Mouse (Mus musculus) heart, postnatal 4 days (tissue): ENCODE results near the gene Cib3. TPM values are rescaled to one million over a fixed set of nuclear protein-coding genes. Genes with fewer than 3 reads are reported as not detected.
A peak's percentile ranks its signal among the peaks of the same experiment; 100 is the strongest.

Source experiments
- DNase-seq: peaks from one replicate; pipeline ENCODE4 v3.0.0; 2021
- total RNA-seq, 2 experiments: library from RNA; stranded (reverse); gene quantifications; 2 replicates each; pipeline ENCODE4 v1.2.3; 2021

Gene Cib3
- not detected for total RNA-seq

DNA sequence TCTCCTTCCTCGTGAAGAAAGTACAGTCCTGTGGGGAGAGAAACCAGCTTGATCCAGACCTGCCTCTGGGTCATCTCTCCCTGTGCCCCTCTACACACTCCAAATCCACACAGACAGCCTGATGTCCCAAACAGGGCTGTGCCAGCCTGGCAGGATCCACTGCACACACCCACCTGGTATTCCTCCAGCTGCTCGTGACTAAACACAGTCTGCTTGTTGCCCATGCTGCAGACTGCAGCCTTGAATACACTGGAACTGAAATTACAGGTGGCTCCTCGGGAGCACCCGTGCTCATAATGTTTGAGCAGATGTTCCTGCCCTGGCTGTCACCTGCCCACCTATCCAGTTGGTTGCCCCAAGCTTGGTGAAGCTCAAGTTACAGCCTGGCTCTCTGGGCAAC lies at the start of gene Cib3:
Gene Cib3, minus strand, starts transcription at position 87 of the 400 bp plus-strand sequence.
- DNase-seq, result no peak

DNA sequence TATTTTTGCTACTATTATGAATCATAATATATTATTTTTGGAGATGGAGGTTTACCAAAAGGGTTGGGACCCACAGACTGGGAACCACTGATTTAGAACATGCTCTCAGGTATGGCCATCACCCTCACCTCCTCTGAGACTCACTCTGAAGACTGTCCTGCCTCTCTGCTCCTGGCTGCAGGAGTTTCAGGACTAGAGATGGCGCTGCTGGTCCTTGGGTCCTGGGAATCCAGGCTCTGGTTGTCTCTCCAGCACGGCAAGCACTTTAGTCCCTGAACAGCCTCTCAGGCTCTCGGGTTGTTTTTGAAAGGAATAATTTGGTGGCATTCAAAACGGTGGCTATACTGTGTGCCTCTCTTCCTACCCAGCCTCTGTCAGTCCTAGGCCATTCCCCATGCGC lies 49.2 kb upstream of the Cib3 start:
- DNase-seq, result peak; percentile 62

GRCm38 (mm10) chr8:72261431-72261830 lies 48.8 kb upstream of the Cib3 start:
- no peak for DNase-seq

GRCm38 (mm10) chr8:72261019-72261418 lies 48.4 kb upstream of the Cib3 start:
- peak; percentile 73 for DNase-seq

DNA sequence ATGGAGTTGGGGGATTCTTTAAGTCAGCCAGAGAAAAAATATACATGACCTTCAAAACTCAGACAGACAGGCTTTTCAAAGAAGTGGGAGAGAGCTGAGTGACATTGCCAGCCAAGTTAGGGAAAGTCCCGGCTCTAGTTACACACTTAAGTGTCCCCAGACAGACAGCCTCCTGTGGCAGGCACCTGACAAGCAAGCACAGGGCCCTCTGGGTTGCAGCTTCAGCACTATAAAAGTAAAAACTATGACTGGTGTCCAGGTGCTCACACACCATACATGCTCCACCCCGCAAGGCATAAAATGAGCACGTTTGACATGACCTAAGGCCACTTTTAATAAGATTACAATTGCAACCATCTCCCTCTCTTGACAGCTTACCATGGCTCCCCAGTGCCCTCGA lies 47.9 kb upstream of the Cib3 start:
- DNase-seq, result no peak

- DNase-seq, result no peak
Measured at GRCm38 (mm10) chr8:72259862-72260261, 47.2 kb upstream of the Cib3 start.

DNA sequence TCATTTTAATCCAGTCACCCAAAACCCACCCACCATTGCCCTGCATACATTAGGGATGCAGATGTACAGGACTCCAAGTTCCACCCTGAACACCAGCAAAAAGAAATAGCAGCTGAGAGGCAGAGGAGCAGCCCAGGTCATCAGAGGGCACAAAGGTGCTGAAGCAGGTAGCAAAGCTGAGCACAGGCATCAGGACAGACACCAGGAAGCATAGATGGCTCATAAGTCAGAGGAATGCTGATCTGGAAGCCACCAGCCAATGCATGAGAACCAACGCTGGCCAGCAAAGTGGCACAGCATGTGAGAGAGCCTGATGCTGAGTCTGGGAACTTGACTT lies 45.2 kb upstream of the Cib3 start:
- no peak for DNase-seq

GRCm38 (mm10) chr8:72257171-72257901 lies 44.7 kb upstream of the Cib3 start:
- DNase-seq, result peak; percentile 72

DNA sequence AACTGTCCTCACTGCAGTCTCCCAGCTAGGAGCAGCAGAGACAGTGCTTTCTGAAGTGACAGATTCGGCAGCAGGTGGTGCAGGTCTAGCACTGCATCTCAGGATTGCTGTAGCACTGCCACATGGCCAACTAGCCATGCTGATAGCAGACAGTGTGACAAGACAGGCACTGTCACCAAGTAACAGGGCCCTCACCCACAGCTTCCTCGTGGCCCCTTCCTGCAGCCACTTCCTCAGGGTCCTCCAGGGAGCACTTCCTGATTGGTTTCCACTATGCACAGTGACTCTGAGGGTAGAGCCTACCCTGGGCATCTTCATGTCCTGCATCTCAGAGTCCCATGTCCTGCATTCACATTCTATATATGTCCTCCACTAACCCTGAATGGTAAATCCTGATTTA lies 32.0 kb upstream of the Cib3 start:
- no peak for DNase-seq

DNA sequence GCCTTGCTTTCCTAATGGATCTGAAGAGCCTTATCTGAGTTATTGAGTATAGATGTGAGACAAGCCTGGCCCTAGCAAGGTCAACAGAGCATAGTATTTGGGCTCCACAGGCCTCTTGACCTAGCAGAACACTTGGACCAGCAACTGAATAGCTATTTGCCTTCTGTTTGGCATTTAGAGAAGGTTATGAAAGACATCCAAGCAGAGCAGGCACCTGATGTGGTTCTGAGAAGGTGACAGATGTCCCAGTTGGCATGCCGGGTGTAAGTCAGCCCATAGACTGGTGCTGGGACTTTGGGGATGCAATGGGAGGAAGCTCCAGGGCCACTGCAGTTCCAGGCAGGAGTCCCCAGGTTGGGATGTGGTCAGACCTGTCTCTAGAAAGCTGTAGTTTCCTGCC lies 29.6 kb upstream of the Cib3 start:
- DNase-seq, result no peak

GRCm38 (mm10) chr8:72240951-72241350 lies 28.3 kb upstream of the Cib3 start:
- DNase-seq, result peak; percentile 28

DNA sequence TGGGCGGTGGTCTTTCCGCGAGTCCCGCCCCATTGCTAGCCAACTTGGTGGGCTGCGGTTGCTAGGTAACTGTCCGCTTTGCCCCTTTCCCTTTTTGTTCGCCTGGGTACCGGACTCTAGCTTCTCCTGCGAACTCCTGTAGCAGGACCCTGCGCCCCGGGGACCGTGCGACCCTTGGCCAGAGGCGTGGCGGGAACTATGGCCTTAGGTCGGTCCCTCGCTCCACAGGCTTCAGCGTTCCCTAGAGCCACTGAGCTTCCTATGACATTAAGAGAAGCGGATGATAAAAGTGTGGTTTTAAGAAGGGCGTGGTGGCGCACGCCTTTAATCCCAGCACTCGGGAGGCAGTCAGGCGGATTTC lies 27.7 kb upstream of the Cib3 start:
- no peak for DNase-seq

DNA sequence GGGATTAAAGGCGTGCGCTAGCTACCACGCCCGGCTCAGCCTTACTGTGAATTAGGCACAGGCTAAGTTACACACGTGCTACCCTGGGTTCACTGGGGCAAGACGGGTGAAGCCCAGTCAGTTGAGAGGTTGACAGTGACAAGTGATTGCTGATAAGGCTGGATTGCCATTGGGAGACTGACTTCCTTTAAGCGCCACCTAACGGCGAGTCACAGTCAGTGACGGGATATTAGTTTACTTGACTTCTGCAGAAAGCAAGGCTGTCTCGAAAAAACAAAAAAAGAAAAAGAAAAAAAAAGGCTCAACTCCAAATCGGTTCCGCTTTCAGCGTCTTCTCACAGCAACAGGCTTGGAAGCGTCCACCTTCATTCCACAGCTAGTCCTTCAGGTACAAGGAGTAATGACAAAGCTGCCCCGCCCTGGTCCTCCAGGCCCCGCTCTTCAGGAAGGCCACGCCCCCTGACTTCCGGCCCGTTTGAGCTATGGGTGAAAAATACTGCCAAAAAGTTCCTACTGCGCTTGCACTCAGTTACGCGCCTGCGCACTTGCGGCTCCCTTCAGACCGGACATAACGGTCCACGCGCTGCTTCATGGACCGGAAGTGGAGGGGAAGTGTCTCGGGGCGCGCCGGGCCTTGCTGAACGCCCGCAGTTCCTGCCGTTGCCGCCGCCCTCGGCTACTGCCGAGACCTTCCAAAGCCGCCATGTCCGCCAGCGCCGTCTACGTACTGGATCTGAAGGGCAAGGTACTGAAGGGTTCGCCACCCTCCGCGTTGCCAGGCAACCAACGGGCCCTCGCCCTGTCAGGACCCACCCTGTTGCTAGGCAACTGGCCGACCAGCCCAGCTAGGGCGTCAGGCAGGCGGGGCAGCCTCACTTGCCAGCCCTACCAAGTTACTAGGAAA lies 27.1 kb upstream of the Cib3 start, which contains the start of gene Ap1m1:
Gene Ap1m1, plus strand, starts transcription at position 520 of the 904 bp plus-strand sequence.
- DNase-seq, result peak; percentile 98

DNA sequence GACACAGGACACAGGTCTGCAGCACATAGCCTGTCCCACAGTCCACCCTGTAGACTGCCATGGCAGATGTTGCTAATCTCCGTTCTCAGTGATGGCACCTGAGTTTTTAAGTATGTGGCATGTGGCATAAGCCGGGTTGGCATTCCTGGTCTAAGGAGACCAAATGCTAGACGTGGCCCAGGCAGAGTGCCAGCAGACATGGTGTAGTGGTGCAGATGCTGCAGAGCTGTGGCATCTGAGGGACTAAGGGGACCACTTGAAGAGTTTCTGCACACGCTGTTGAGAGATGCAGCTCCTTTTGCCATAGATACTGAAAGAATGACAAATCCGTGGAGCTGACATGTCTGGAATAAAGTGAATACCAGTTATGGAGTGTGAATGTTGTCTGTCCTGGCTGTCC lies 10.0 kb upstream of the Cib3 start:
- DNase-seq, result no peak

DNA sequence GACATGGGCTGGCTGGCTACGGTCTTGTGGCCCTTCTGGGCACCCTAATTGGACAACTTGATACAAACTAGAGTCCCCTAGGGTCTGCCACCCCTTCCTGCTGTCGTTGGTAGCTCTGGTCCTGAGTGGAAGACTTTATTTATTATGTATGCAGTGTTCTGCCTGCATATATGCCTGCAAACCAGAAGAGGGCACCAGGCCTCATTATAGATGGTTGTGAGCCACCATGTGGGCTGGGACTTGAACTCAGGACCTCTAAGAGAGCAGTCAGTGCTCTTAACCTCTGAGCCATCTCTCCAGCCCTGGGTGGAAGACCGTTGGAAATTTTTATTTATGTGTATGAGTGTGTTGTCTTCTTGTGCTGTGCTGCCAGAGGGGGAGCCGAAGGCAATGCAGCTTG lies 8.1 kb upstream of the Cib3 start:
- no peak for DNase-seq

GRCm38 (mm10) chr8:72219541-72220363 lies 7.1 kb upstream of the Cib3 start, which contains the start of gene Fam32a:
Gene Fam32a, plus strand, starts transcription at chr8:72219730.
- peak; percentile 92 for DNase-seq

GRCm38 (mm10) chr8:72218781-72219540 lies 6.3 kb upstream of the Cib3 start:
- DNase-seq, result no peak

GRCm38 (mm10) chr8:72215871-72216270 lies 3.2 kb upstream of the Cib3 start:
- DNase-seq, result no peak

DNA sequence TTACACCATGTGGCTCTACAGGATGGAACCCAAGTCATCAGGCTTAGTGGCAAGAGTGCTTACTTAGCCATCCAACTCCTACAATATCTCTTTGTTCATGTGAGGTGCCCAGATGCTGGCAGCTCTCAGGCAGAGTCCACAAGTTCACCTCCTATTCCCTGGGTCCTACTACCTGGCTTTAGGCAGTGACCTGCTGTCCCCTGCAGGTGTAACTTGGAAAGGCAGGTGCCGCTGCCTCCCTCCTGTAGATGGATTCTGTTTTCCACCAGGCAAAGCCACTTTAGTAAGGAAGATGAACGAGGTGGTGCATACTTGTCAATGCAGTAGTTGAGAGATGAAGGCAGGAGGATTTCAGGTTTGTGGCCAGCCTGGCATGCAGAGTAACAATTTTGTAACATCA lies 2.4 kb upstream of the Cib3 start:
- DNase-seq, result peak; percentile 10

DNA sequence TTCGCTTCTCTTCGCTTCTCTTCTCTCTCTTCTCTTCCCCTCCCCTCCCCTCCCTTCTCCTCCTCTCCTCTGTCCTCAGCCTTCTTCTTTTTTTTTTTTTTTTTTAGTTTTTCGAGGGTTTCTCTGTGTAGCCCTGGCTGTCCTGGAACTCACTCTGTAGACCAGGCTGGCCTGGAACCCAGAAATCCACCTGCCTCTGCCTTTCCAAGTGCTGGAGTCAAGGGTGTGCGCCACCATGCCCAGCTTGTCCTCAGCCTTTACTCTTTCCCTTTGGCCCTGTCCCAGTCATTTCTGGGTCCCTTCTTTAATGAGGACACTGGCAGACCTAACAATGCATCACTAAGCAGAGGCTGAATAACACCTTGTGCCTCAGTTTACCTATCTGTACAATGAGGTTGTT lies 899 bp upstream of the Cib3 start, which contains the start of gene Gm11034:
Gene Gm11034, minus strand, starts transcription at position 101 of the 400 bp plus-strand sequence.
- DNase-seq, result no peak

- no peak for DNase-seq
Measured at GRCm38 (mm10) chr8:72211846-72212245, 791 bp downstream of the Cib3 start.

DNA sequence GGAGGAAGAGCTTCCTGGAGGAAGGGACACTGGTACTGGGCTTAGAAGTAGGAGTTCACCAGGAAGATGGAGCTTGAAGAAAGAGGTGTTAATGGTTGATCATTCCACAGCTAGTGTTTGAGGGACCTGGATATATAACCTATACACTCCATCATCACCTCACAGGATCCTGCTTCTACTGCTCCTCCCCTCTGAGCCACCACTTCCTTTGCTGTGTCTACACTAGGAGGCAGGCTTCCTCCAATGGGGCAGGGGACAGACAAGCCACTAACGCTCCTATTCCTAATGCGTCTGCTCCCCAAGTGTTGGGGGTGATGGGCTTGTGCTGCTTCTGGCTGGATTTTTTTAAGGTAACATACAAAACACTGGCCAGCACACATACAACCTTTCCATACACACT lies 1.9 kb downstream of the Cib3 start:
- DNase-seq, result no peak
